In the genomic region with DNA sequence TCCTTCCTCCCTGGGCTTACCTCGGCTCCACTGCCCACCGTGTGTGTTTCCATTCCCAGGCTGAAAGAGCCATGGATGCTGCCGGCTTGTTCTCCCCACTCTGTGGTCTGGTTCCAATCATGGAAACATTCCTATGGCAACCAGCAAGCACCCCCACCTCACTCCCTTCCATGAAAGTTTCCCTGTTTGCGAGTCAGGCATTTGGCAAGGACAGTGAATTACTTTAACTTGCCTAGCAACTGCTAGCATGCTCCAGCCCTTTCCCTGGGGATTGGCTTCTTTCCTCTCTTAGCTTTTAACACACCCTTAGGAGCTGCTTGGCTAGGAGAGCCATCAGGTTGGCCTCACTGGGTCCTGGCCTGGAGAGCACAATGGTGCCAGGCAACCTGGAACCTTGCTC, we compare ENCODE assay signal across 10 mouse cellular contexts.
DNase-seq lines count a peak whose midpoint lies in the region; ATAC-seq lines count a peak whose summit lies in the region.
"Had no signal": no experiment of that assay in that cellular context is flagged by ENCODE, and none has a peak within 500 bp of the region (broad histone marks: within the 10 kb centered on the region; RNA-seq: fewer than 3 reads in every experiment).

No protein-coding gene starts in this region.

- H3K4me1 ChIP-seq in embryonic facial prominence, embryonic 10.5 days = peaks cover 38% of the 10 kb centered on the region
- H3K4me1 ChIP-seq in hindbrain, embryonic 16.5 days (ENCODE audit: control insufficient read depth, insufficient read depth, low read depth, low read length) = peaks cover 14% of the 10 kb centered on the region
- H3K4me1 ChIP-seq in limb, embryonic 13.5 days = peaks cover 28% of the 10 kb centered on the region

- peak; percentile 86 for ATAC-seq in hindbrain, embryonic 16.5 days
- ATAC-seq in limb, embryonic 13.5 days (ENCODE audit: low FRiP score, low read depth) = peak; percentile 87

- H3K4me2 ChIP-seq in hindbrain, embryonic 16.5 days (ENCODE audit: low read length) = no peak overlapping the region
- 0 out of 2 replicates have a peak overlapping the region, but pooled peaks have one; percentile 14 for H3K4me2 ChIP-seq in limb, embryonic 13.5 days (replicated peaks)

- H3K36me3 ChIP-seq in embryonic facial prominence, embryonic 10.5 days (replicated peaks) = no peaks in the 10 kb centered on the region
- no peaks in the 10 kb centered on the region for H3K36me3 ChIP-seq in hindbrain, embryonic 16.5 days (ENCODE audit: control insufficient read depth, insufficient read depth, low read length)
- H3K36me3 ChIP-seq in limb, embryonic 13.5 days = no peaks in the 10 kb centered on the region

- no peak overlapping the region for H3K9ac ChIP-seq in hindbrain, embryonic 16.5 days (ENCODE audit: low read depth, low read length)
- H3K9ac ChIP-seq in limb, embryonic 13.5 days = no peak overlapping the region

- H3K27ac ChIP-seq in embryonic facial prominence, embryonic 10.5 days (replicated peaks) = peak overlapping the region; percentile 71
- no peak overlapping the region for H3K27ac ChIP-seq in hindbrain, embryonic 16.5 days (ENCODE audit: low read depth, low read length)
- H3K27ac ChIP-seq in limb, embryonic 13.5 days = 0 out of 2 replicates have a peak overlapping the region, but pooled peaks have one; percentile 28
- H3K27ac ChIP-seq: macrophage had no signal

- H3K4me3 ChIP-seq in embryonic facial prominence, embryonic 10.5 days = no peak overlapping the region
- H3K4me3 ChIP-seq in hindbrain, embryonic 16.5 days (ENCODE audit: low read length) = no peak overlapping the region
- no peak overlapping the region for H3K4me3 ChIP-seq in limb, embryonic 13.5 days

- no peaks in the 10 kb centered on the region for H3K27me3 ChIP-seq in embryonic facial prominence, embryonic 10.5 days (replicated peaks; ENCODE audit: low read depth, poor library complexity, severe bottlenecking)
- H3K27me3 ChIP-seq in hindbrain, embryonic 16.5 days (replicated peaks; ENCODE audit: control insufficient read depth, insufficient read depth, low read length) = no peaks in the 10 kb centered on the region
- no peaks in the 10 kb centered on the region for H3K27me3 ChIP-seq in limb, embryonic 13.5 days

- 35% methylated on average over 4 of the region's 4 CpGs for WGBS in embryonic facial prominence, embryonic 10.5 days
- WGBS in hindbrain, embryonic 16.5 days = 61% methylated on average over 4 of the region's 4 CpGs
- 12% methylated on average over 4 of the region's 4 CpGs for WGBS in limb, embryonic 13.5 days

- peak; percentile 84 for DNase-seq in heart, adult 11 months
- no peak for DNase-seq in heart, adult 18-20 months
- DNase-seq in embryonic facial prominence, embryonic 10.5 days (ENCODE audit: low spot score) = peak; percentile 66
- no peak for DNase-seq in urinary bladder, postnatal 14 days (ENCODE audit: low spot score)
- DNase-seq in adrenal gland, adult 2 months = no peak
- DNase-seq in lung, adult 18-20 months = no peak
- DNase-seq: gastrocnemius, postnatal 36 days had no signal

- H3K9me3 ChIP-seq in embryonic facial prominence, embryonic 10.5 days = peaks cover 11% of the 10 kb centered on the region; the same call in 1 of the 2 replicates
- H3K9me3 ChIP-seq in hindbrain, embryonic 16.5 days (ENCODE audit: control insufficient read depth, low read length) = no peaks in the 10 kb centered on the region
- no peaks in the 10 kb centered on the region for H3K9me3 ChIP-seq in limb, embryonic 13.5 days

Comparison
In these comparisons a context has a peak if more than half of its experiments do, and no peak if none do; other contexts are left out.
1. DNase-seq: peak in heart, adult 11 months (single experiment) and embryonic facial prominence, embryonic 10.5 days (single experiment); none in heart, adult 18-20 months (0 of 2), urinary bladder, postnatal 14 days (single experiment), adrenal gland, adult 2 months (single experiment) and lung, adult 18-20 months (0 of 2).